Mouse (Mus musculus) kidney, adult 2 months (tissue): ENCODE measurements at regions not wholly inside any gene's neighbourhood (a gene's known extent, or its start where the extent isn't known, plus 50 kb on each side); places are given as distances from the start of the nearest gene placed in this dataset.

Experiments
- CTCF ChIP-seq: fragments of 200-500 bp; conservative IDR thresholded peaks from 2 replicates; pipeline ENCODE4 v1.5.1; 2011; ENCODE audit warnings: low read depth, mild to moderate bottlenecking, control low read depth, low read length, moderate library complexity, mixed read lengths; ENCODE audit not compliant: insufficient read depth, insufficient read length
- POLR2A ChIP-seq: fragments of 200-500 bp; IDR thresholded peaks from one replicate; pipeline ENCODE4 v1.6.1; 2011; ENCODE audit warnings: low read depth, low read length, control low read depth

DNA sequence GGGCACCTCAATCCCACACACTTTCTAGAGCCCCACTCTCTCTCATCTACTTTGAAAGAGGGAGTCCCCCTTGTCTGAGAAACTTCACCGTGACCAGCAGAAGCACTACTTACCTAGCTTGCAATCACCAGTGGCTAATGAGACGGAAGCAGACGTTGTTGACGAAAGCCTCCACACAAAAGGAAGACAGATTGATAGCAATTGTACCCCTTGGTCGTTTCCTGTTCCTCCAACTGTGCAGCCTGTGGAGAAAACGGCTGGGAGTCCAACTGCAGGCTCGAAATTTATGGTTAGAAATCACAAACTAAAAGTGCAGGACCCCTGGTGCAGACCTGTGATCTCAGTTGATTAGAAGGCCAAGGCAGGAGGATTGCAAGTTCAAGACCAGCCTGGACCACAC, 155.8 kb upstream of the Jarid2 start:
- no peak for TF ChIP-seq CTCF
- TF ChIP-seq POLR2A: no peak
